Mouse (Mus musculus): ENCODE measurements around the gene Gm20388.

DNA sequence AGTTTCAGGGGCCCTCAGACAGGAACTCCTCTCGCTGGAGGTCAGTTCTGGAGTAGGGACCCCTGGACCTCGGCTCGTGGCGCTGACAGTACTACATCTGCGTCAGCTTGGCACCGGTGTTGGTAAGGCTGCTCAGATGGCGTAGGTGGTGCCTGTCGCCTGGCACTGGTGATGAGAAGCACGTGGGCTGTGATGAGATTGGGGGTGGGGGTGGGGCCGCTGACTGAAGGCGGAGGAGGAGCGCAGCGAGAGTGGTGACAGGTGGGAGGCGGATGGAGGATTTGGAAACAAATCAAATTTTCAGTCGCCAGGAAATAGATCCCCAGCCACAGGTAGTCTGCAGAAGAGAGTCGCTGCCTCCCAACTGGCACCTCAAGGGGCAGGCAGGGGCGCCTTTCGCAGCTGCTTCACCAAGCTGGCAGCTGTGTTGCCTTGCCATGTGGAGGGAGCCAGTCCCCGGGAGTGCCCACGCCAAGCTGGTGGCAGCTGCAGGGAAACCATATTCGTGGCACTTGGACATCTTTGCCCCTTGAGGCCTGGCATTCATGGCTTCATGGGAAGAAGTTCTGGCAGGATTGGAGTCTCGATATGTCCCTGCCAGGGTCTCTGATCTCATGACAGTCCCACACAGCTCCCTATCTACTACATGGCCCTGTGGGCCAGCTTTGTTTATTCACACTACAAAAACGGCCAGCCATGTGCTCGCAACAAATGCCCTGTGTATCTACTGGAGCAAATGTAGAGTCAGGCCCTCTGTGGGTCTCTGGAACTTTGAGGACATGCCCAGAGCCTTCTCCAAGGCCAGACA lies 2858.8 kb downstream of the Gm20388 start:
- no peak for TF ChIP-seq POLR2A (IDR thresholded peaks at IDR 0.05; ENCODE audit: insufficient read depth, low read depth, low read length)
- TF ChIP-seq CTCF (IDR thresholded peaks at IDR 0.05; ENCODE audit: insufficient read depth, low read depth, low read length), result no peak

All from olfactory bulb, adult 2 months (tissue).